Mouse (Mus musculus) gastrocnemius, adult 18-20 months (tissue): ENCODE data around the gene Fbn1. TPM values are rescaled to one million over a fixed set of nuclear protein-coding genes. Genes with fewer than 3 reads are reported as not detected.
A peak's percentile ranks its signal among the peaks of the same experiment; 100 is the strongest.

ENCODE experiments used
- DNase-seq: peaks from one replicate; pipeline ENCODE4 v3.0.0; 2021; ENCODE audit warnings: low spot score
- total RNA-seq, 2 experiments: library from RNA; stranded (reverse); gene quantifications; 2 replicates each; pipeline ENCODE4 v1.2.3; 2021

Fbn1 gene
- total RNA-seq, 2 experiments from 2014 or later: 27.7 to 33.8 TPM

DNA sequence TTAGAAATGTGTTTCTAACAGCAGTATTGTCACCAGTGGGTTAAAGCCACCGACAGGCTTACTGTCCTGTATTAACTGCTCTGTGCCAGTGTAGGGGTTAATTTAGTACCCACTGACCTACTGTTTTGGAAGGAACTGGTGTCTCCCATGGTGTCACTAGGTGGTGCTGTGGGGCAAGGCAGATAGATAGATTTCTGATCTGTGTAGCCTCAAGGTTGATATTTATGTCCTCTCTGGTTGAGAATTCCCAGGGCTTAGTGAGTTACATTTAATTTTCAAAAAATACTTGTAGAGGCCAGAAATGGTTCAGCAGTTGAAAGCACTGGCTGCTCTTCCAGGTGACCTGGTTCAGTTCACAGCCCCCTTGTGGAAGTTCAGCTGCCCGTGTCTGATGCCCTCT is 255.5 kb downstream of the Fbn1 start:
- DNase-seq: peak; percentile 52

DNA sequence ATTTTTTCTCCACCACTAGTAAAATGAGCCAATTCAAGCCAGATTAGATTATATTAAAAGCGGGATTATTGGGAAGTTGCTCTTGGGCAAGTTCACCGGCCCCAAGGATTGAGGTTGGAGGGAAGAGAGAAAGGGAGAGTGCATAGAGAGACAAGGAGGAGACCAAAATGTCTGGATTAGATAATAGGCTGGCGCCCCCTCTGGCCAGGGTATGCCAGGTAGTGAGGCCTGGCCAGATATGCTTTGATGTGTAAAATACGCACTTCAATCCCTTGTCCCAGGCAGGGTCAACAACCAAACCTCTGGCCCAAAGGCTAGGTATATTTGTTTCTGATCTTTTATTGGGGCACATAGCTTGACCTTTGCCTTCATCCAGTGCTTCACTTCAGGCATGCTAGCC is 256.0 kb downstream of the Fbn1 start:
- DNase-seq: no peak

Other genes with a start within 250 kb of the Fbn1 start
- under 1 TPM in 1 of 2 experiments, not detected in 1; 0.09 TPM for gene Gm9913, start 2.9 kb downstream of the Fbn1 start, total RNA-seq
- under 1 TPM; 0.83 to 0.91 TPM for gene Cep152, start 117.1 kb upstream of the Fbn1 start, total RNA-seq
- 10 to 100 TPM; 19.1 to 23.3 TPM for gene Eid1, start 165.1 kb upstream of the Fbn1 start, total RNA-seq
- 1 to 10 TPM in 1 of 2 experiments, under 1 TPM in 1; 0.71 to 1.0 TPM for gene Shc4, start 216.2 kb upstream of the Fbn1 start, total RNA-seq